Mouse (Mus musculus): ENCODE results near the gene Lage3. TPM values are rescaled to one million over a fixed set of nuclear protein-coding genes. Genes with fewer than 3 reads are reported as not detected.
A peak's percentile ranks its signal among the peaks of the same experiment; 100 is the strongest.

Gene Lage3
- polyA plus RNA-seq (2015; fragmentation: Nextera tagmentation; extraction: Ambion mirVana), result 79.3 and 81.7 TPM in 2 replicates

- H3K36me3 ChIP-seq (ENCODE audit: control insufficient read depth, insufficient read depth), result no peaks in the 10 kb centered on the region
- peak within 1 kb of the TSS; percentile 51 for H3K27ac ChIP-seq (ENCODE audit: low read length)
These were observed at the start of gene Lage3 for GRCm38 (mm10) chrX:74353467-74353770. Gene Lage3 (minus strand): TSS chrX:74353618.

GRCm38 (mm10) chrX:74400136-74400535, 46.7 kb upstream of the Lage3 start:
- H3K36me3 ChIP-seq (ENCODE audit: control insufficient read depth, insufficient read depth), result no peaks in the 10 kb centered on the region
- no peak overlapping the region for H3K27ac ChIP-seq (ENCODE audit: low read length)
- no peak overlapping the region for H3K9ac ChIP-seq (ENCODE audit: low read length)
- no peaks in the 10 kb centered on the region for H3K4me1 ChIP-seq (ENCODE audit: control insufficient read depth, insufficient read depth, low read length)
- no peaks in the 10 kb centered on the region for H3K27me3 ChIP-seq (ENCODE audit: control insufficient read depth, insufficient read depth, low read length)
- H3K4me3 ChIP-seq (ENCODE audit: low read length), result no peak overlapping the region
- WGBS, result 79% methylated on average over 3 of the region's 3 CpGs
- H3K4me2 ChIP-seq (ENCODE audit: low read depth, low read length), result no peak overlapping the region
- H3K9me3 ChIP-seq (replicated peaks; ENCODE audit: control insufficient read depth, low read length), result no peaks in the 10 kb centered on the region
- ATAC-seq (replicated peaks; ENCODE audit: extremely low read depth, insufficient read depth, low FRiP score), result no peak

More at GRCm38 (mm10) chrX:74353467-74353770, at the start of gene Lage3:
- H3K4me1 ChIP-seq (ENCODE audit: control insufficient read depth, insufficient read depth, low read length), result no peaks in the 10 kb centered on the region
- peak within 1 kb of the TSS; percentile 69 for H3K4me2 ChIP-seq (ENCODE audit: low read depth, low read length)
- H3K27me3 ChIP-seq (ENCODE audit: control insufficient read depth, insufficient read depth, low read length), result no peaks in the 10 kb centered on the region
- peak within 1 kb of the TSS; percentile 60 for H3K4me3 ChIP-seq (ENCODE audit: low read length)
- no peaks in the 10 kb centered on the region for H3K9me3 ChIP-seq (replicated peaks; ENCODE audit: control insufficient read depth, low read length)
- peak within 1 kb of the TSS; percentile 74 for H3K9ac ChIP-seq (ENCODE audit: low read length)
- 10% methylated on average over 16 of the region's 22 CpGs for WGBS
- peak; percentile 89 for ATAC-seq (replicated peaks; ENCODE audit: extremely low read depth, insufficient read depth, low FRiP score)

GRCm38 (mm10) chrX:74392535-74393443, 39.4 kb upstream of the Lage3 start, which contains the start of the genes Fam3a and Ikbkg:
Gene Fam3a (minus strand): TSS chrX:74393272.
Gene Ikbkg (plus strand): TSS chrX:74393290.
- WGBS, result 21% methylated on average over 30 of the region's 30 CpGs
- Histone ChIP-seq H3K27me3 (ENCODE audit: control insufficient read depth, insufficient read depth, low read length) (no peaks in the 10 kb centered on the region), H3K4me3 (ENCODE audit: low read length) (peak within 1 kb of the TSS; percentile 66), H3K36me3 (ENCODE audit: control insufficient read depth, insufficient read depth) (no peaks in the 10 kb centered on the region), H3K9me3 (replicated peaks; ENCODE audit: control insufficient read depth, low read length) (no peaks in the 10 kb centered on the region), H3K27ac (ENCODE audit: low read length) (peak within 1 kb of the TSS; percentile 89), H3K9ac (ENCODE audit: low read length) (peak within 1 kb of the TSS; percentile 83), H3K4me2 (ENCODE audit: low read depth, low read length) (peak within 1 kb of the TSS; percentile 74), H3K4me1 (ENCODE audit: control insufficient read depth, insufficient read depth, low read length) (peaks cover 3% of the 10 kb centered on the region; the same call in 1 of the 2 replicates)
- ATAC-seq (replicated peaks; ENCODE audit: extremely low read depth, insufficient read depth, low FRiP score), result peak; percentile 100

- no peaks in the 10 kb centered on the region for H3K9me3 ChIP-seq (replicated peaks; ENCODE audit: control insufficient read depth, low read length)
- H3K27me3 ChIP-seq (ENCODE audit: control insufficient read depth, insufficient read depth, low read length), result no peaks in the 10 kb centered on the region
- H3K4me1 ChIP-seq (ENCODE audit: control insufficient read depth, insufficient read depth, low read length), result 0 out of 2 replicates have a peak, but pooled peaks cover 3% of the 10 kb centered on the region
- H3K4me3 ChIP-seq (ENCODE audit: low read length), result no peak overlapping the region
- peaks cover 5% of the 10 kb centered on the region; the same call in 1 of the 2 replicates for H3K36me3 ChIP-seq (ENCODE audit: control insufficient read depth, insufficient read depth)
- no peak for ATAC-seq (replicated peaks; ENCODE audit: extremely low read depth, insufficient read depth, low FRiP score)
- no peak overlapping the region for H3K27ac ChIP-seq (ENCODE audit: low read length)
- H3K4me2 ChIP-seq (ENCODE audit: low read depth, low read length), result no peak overlapping the region
- H3K9ac ChIP-seq (ENCODE audit: low read length), result no peak overlapping the region
These were observed 34.7 kb upstream of the Lage3 start for GRCm38 (mm10) chrX:74388153-74388552.

GRCm38 (mm10) chrX:74384451-74384850, 31.0 kb upstream of the Lage3 start:
- H3K27ac ChIP-seq (ENCODE audit: low read length), result no peak overlapping the region
- whole genome bisulfite sequencing, result 60% methylated on average over 2 of the region's 2 CpGs
- no peak overlapping the region for H3K9ac ChIP-seq (ENCODE audit: low read length)
- no peaks in the 10 kb centered on the region for H3K27me3 ChIP-seq (ENCODE audit: control insufficient read depth, insufficient read depth, low read length)
- no peaks in the 10 kb centered on the region for H3K9me3 ChIP-seq (replicated peaks; ENCODE audit: control insufficient read depth, low read length)
- H3K4me1 ChIP-seq (ENCODE audit: control insufficient read depth, insufficient read depth, low read length), result no peaks in the 10 kb centered on the region
- H3K36me3 ChIP-seq (ENCODE audit: control insufficient read depth, insufficient read depth), result peaks cover 5% of the 10 kb centered on the region; the same call in 1 of the 2 replicates
- no peak overlapping the region for H3K4me2 ChIP-seq (ENCODE audit: low read depth, low read length)
- H3K4me3 ChIP-seq (ENCODE audit: low read length), result no peak overlapping the region
- ATAC-seq (replicated peaks; ENCODE audit: extremely low read depth, insufficient read depth, low FRiP score), result no peak

- H3K36me3 ChIP-seq (ENCODE audit: control insufficient read depth, insufficient read depth), result peaks cover 3% of the 10 kb centered on the region; the same call in 1 of the 2 replicates
- 16% methylated on average over 32 of the region's 32 CpGs for WGBS
- peak within 1 kb of the TSS; percentile 63 for H3K4me3 ChIP-seq (ENCODE audit: low read length)
- no peaks in the 10 kb centered on the region for H3K27me3 ChIP-seq (ENCODE audit: control insufficient read depth, insufficient read depth, low read length)
- peak within 1 kb of the TSS; percentile 72 for H3K4me2 ChIP-seq (ENCODE audit: low read depth, low read length)
- H3K9ac ChIP-seq (ENCODE audit: low read length), result peak within 1 kb of the TSS; percentile 68
- no peaks in the 10 kb centered on the region for H3K9me3 ChIP-seq (replicated peaks; ENCODE audit: control insufficient read depth, low read length)
- ATAC-seq (replicated peaks; ENCODE audit: extremely low read depth, insufficient read depth, low FRiP score), result peak; percentile 84
- H3K4me1 ChIP-seq (ENCODE audit: control insufficient read depth, insufficient read depth, low read length), result 0 out of 2 replicates have a peak, but pooled peaks cover 3% of the 10 kb centered on the region
- H3K27ac ChIP-seq (ENCODE audit: low read length), result no peak within 1 kb of the TSS
These were observed 19.6 kb upstream of the Lage3 start, which contains the start of the genes Ubl4a and Slc10a3 for GRCm38 (mm10) chrX:74372888-74373549. Gene Ubl4a (minus strand): TSS chrX:74373218. Gene Slc10a3 (minus strand): TSS chrX:74373349.

- ATAC-seq (replicated peaks; ENCODE audit: extremely low read depth, insufficient read depth, low FRiP score), result peak; percentile 55
These were observed 14.9 kb upstream of the Lage3 start for GRCm38 (mm10) chrX:74368209-74368909.

GRCm38 (mm10) chrX:74367512-74367911, 14.1 kb upstream of the Lage3 start:
- H3K36me3 ChIP-seq (ENCODE audit: control insufficient read depth, insufficient read depth), result peaks cover 7% of the 10 kb centered on the region; the same call in 1 of the 2 replicates
- peak overlapping the region; percentile 84 for H3K9ac ChIP-seq (ENCODE audit: low read length)
- no peaks in the 10 kb centered on the region for H3K27me3 ChIP-seq (ENCODE audit: control insufficient read depth, insufficient read depth, low read length)
- peak overlapping the region; percentile 71 for H3K4me2 ChIP-seq (ENCODE audit: low read depth, low read length)
- H3K4me3 ChIP-seq (ENCODE audit: low read length), result peak overlapping the region; percentile 72
- peaks cover 10% of the 10 kb centered on the region for H3K4me1 ChIP-seq (ENCODE audit: control insufficient read depth, insufficient read depth, low read length)
- no peak overlapping the region for H3K27ac ChIP-seq (ENCODE audit: low read length)
- peak; percentile 7; the same call in 1 of the 2 replicates for ATAC-seq (replicated peaks; ENCODE audit: extremely low read depth, insufficient read depth, low FRiP score)
- no peaks in the 10 kb centered on the region for H3K9me3 ChIP-seq (replicated peaks; ENCODE audit: control insufficient read depth, low read length)
- WGBS, result 43% methylated on average over 10 of the region's 10 CpGs

More at GRCm38 (mm10) chrX:74368209-74368909, 14.9 kb upstream of the Lage3 start:
- Histone ChIP-seq H3K27me3 (ENCODE audit: control insufficient read depth, insufficient read depth, low read length) (no peaks in the 10 kb centered on the region), H3K4me3 (ENCODE audit: low read length) (peak overlapping the region; percentile 72), H3K9me3 (replicated peaks; ENCODE audit: control insufficient read depth, low read length) (no peaks in the 10 kb centered on the region), H3K9ac (ENCODE audit: low read length) (peak overlapping the region; percentile 84), H3K4me2 (ENCODE audit: low read depth, low read length) (peak overlapping the region; percentile 71), H3K4me1 (ENCODE audit: control insufficient read depth, insufficient read depth, low read length) (peaks cover 10% of the 10 kb centered on the region), H3K27ac (ENCODE audit: low read length) (peak overlapping the region; percentile 77), H3K36me3 (ENCODE audit: control insufficient read depth, insufficient read depth) (peaks cover 7% of the 10 kb centered on the region; the same call in 1 of the 2 replicates)
- WGBS, result 19% methylated on average over 42 of the region's 49 CpGs

All from heart, embryonic 16.5 days (tissue).